Mouse (Mus musculus): ENCODE data around the gene Pla2g16.

The Pla2g16 gene

DNA sequence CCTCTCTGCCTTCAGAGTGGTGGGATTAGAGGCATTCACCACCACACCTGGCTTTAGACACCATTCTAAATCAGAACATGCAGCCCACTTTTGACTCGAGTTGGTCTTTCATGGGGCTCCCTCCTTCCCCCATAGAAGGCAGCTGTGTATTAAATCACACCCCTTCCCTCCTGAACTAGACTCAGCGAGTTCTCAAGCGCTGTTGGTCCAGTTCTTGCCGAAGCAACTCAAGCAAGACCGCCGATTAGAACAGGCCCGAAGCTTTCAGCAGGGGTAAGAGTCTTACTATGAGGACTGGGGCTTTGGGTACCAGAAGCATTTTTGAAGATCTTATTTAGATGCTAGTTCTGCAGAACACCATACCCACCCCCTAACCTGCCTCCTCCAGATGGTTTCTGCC, 55.9 kb downstream of the Pla2g16 start:
- DNase-seq (ENCODE audit: low spot score): no peak

DNA sequence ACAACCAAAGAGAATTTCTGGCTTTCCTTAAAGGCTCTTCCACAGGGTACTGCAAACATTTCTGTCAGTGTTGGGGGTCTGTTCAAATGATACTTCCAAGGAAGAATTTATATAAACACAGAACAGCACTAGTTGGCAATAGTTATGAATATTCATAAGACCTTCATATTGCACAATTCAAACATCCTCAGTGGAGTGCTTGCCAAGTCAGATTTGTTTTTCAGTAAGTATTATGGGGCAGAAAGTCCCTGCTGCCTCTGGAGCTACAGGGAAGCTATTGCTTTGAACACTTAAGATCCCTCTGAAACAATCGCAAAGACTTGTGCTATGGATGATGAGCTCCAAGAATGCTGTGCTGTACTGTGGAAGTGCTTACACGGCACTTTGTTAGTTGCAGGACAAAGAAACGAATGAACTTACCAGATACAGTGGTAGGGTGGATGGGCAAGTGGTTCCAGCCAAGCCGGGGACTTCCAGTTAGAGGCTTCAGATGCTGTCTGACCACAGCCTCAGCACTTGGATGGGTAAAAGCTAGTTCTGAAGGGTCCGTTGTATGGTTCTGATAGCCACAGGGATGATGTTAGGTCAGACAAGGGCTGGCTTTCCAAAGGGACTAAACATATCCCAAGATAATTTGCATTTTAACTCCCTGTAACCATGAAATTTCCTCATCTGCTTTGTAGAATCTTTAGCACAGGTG, 59.1 kb downstream of the Pla2g16 start:
- DNase-seq (ENCODE audit: low spot score): no peak

DNA sequence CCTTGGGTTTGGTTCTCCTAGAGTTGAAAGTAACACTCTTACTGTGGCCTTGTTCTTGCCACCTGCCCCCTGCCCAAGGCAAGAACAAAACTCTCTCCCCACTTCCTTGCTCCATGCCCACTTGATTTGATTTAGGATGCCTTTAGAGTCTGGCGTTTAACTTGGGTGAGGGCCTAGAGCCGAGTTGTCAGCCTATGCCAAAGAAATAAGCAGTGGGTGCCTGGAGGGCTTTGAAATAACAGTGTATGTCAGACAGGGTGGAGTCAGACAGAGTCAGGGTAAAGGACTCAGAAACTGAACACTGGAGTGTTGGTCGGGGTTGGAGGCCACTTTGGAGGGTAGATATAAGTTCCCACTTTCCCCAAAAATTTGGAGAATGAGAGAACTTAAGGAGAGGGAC, 59.8 kb downstream of the Pla2g16 start:
- DNase-seq (ENCODE audit: low spot score): no peak

DNA sequence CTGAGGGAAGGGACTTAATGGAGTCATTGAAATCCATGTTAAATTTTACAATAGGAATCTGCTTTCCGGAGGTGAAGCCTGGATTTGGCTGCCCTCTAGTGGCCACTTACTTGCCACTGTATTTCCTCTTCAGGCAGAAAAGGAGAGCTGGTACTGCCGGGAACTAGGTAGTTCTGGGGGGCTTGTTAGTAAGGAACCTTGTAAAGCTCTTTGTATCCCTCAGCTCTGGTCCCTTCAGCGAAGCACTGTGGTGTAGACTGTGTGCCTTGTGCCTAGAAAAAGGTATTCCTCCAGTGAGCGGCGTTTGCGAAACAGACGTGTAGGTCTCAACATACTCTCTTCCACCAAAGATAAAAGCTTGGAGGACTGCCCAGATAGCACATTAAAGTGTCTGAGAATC, 60.4 kb downstream of the Pla2g16 start:
- DNase-seq (ENCODE audit: low spot score): peak; percentile 44

DNA sequence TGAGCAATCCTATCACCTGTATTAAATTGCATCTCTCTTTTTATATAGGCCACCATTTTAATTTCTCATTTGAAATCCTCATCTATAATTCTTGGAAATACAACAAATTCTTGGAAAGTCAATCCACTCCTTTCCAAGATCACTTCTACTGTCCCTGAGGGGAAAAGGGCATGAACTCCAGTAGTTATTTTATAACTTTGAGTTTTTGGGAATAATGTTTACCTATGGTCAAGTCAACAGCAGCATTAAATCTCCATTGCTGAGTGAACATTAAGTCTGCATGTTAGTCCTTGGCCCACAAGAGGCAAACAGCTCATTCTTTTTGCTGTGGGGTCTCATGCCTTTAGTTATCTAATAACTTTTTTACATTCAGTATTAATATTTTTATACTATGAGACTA, 75.8 kb downstream of the Pla2g16 start:
- DNase-seq (ENCODE audit: low spot score): no peak

DNA sequence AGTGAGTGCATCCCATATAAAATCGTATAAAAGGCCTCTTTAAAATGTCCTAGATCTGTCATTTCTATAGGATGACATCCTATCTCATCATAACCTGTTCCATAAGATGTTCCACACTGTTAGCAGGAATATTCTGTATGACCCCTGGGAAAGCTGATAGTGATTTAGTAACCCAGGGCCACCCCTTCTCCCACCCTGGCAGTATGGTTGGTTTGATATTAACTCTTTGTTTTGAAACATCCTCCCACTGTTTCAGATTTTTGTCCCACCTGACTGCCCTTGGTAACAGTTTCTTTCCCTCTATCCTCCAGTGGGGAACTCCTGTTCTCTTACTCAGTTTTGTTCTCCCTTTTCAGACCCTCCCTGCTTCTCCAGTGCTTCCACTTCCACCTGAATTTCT, 76.5 kb downstream of the Pla2g16 start:
- no peak for DNase-seq (ENCODE audit: low spot score)

Data from ovary, postnatal 36 days (tissue).